Mouse (Mus musculus) embryonic facial prominence, embryonic 12.5 days (tissue): ENCODE data around the gene Syt3. TPM values are rescaled to one million over a fixed set of nuclear protein-coding genes. Genes with fewer than 3 reads are reported as not detected.

Source experiments
- ATAC-seq: fragments of 200-750 bp; cut with Nextera tagmentation; 2 replicates; pipeline ENCODE4 v1.8.0; 2017; ENCODE audit not compliant: insufficient number of reproducible peaks, insufficient read depth, low FRiP score, low TSS enrichment
- H3K27ac ChIP-seq: fragments of 300-500 bp; sonication (generic); 2 replicates; pipeline ENCODE4 v1.5.1; 2016; ENCODE audit warnings: mild to moderate bottlenecking
- H3K27me3 ChIP-seq: fragments of 300-500 bp; sonication (generic); 2 replicates; pipeline ENCODE4 v1.6.1; 2016; ENCODE audit warnings: mild to moderate bottlenecking, moderate library complexity
- H3K36me3 ChIP-seq: fragments of 300-500 bp; sonication (generic); 2 replicates; pipeline ENCODE4 v1.6.1; 2016; ENCODE audit warnings: mild to moderate bottlenecking
- H3K4me1 ChIP-seq: fragments of 300-500 bp; sonication (generic); 2 replicates; pipeline ENCODE4 v1.6.1; 2016
- H3K4me2 ChIP-seq: fragments of 300-500 bp; sonication (generic); replicated peaks from 2 replicates; pipeline ENCODE4 v1.6.1; 2016; ENCODE audit warnings: mild to moderate bottlenecking, moderate library complexity
- H3K4me3 ChIP-seq: fragments of 300-500 bp; sonication (generic); 2 replicates; pipeline ENCODE4 v1.5.1; 2016; ENCODE audit warnings: mild to moderate bottlenecking
- H3K9ac ChIP-seq: fragments of 300-500 bp; sonication (generic); 2 replicates; pipeline ENCODE4 v1.6.1; 2016; ENCODE audit warnings: mild to moderate bottlenecking, moderate library complexity
- H3K9me3 ChIP-seq: fragments of 300-500 bp; sonication (generic); 2 replicates; pipeline ENCODE4 v1.6.1; 2016; ENCODE audit warnings: mild to moderate bottlenecking, moderate library complexity
- WGBS: fragments of 180-500 bp; shearing (Covaris S2); methylation state at CpG from one replicate; pipeline ENCODE4 v1.1.7; 2016; 5-methylcytosine and 5-hydroxymethylcytosine counted together
- polyA plus RNA-seq: library from polyadenylated mRNA; unstranded; fragments of >200 nt; fragmentation: Nextera tagmentation; extraction: Ambion mirVana; gene quantifications from 2 replicates; pipeline ENCODE4 v1.2.1, GENCODE M21; 2016

Syt3 gene
- polyA plus RNA-seq, 1 experiment from 2014 or later, result 3.3 TPM

DNA sequence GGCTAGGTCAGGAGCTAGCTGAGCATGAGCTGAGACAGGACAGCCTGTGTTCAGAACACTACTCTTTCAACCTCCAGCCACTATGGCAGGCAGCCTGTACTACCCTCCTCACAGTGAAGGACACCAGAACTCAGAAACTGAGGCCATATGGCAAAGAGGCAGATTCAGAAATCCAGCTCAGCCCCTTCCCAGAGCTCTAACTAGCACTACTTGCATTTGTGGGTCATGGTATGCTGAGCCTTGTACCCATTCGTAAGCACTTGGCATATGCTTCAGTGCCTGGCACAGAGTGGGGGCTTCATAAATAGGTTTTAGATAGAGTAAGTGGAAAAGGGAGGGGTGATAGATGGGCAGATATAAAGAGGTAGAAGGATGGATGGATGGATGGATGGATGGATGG lies 56.6 kb downstream of the Syt3 start:
- Histone ChIP-seq H3K27me3 (peaks cover 74% of the 10 kb centered on the region), H3K4me2 (no peak overlapping the region), H3K4me1 (peaks cover 15% of the 10 kb centered on the region; the same call in 1 of the 2 replicates), H3K36me3 (no peaks in the 10 kb centered on the region), H3K4me3 (no peak overlapping the region), H3K9me3 (no peaks in the 10 kb centered on the region), H3K9ac (no peak overlapping the region), H3K27ac (no peak overlapping the region)
- ATAC-seq, result no peak
- 93% methylated on average over 1 of the region's 1 CpGs for WGBS

DNA sequence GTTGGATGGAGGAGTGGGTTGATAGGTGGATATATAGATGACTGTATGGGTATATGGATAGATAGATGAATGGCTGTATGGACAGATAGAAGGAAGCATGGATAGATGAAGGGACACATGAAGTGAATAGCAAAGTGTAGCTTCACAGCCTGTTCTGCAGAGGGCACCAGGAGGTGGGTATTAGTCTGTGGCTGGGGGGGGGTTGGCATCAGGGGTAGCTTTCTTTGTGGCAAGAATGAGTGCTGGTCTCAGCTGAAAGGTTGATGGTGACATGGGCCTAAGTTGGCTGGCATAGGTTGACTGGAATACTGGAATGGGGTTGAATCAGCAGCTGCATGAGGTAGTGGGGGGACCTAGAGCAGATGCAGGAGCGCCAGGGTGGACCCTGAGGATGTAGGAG lies 57.3 kb downstream of the Syt3 start:
- Histone ChIP-seq H3K4me2 (peak overlapping the region; percentile 66), H3K27me3 (peaks cover 81% of the 10 kb centered on the region), H3K4me3 (no peak overlapping the region), H3K9me3 (no peaks in the 10 kb centered on the region), H3K27ac (no peak overlapping the region), H3K9ac (peak overlapping the region; percentile 59; the same call in 1 of the 2 replicates), H3K4me1 (peaks cover 15% of the 10 kb centered on the region; the same call in 1 of the 2 replicates), H3K36me3 (no peaks in the 10 kb centered on the region)
- WGBS, result 7% methylated on average over 1 of the region's 1 CpGs
- ATAC-seq, result no peak

DNA sequence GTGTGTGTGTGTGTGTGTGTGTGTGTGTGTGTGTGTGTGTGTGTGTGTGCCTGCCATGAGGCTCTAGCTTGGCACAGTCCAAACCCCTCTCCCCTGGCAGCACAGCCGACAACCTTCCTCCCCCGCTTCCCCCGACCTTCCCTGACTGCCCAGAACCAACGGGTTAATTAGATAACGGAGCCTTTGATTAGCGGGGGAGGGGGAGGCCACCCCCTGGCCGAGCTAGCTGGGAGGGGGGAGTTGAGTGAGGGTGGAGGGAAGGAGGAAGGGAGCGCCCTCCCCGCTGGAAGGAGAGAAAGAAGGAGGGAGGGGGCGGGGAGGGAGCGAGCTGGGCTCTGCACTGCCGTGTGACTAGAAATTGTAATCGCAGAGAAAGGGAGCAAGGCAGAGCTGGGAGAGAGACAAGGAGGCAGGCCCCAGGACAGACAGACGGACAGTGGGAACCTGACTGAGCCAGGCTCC lies 57.8 kb downstream of the Syt3 start:
- 0 out of 2 replicates have a peak overlapping the region, but pooled peaks have one; percentile 37 for H3K27ac ChIP-seq
- H3K9me3 ChIP-seq, result no peaks in the 10 kb centered on the region
- no peaks in the 10 kb centered on the region for H3K36me3 ChIP-seq
- peaks cover 15% of the 10 kb centered on the region; the same call in 1 of the 2 replicates for H3K4me1 ChIP-seq
- peak overlapping the region; percentile 66 for H3K4me2 ChIP-seq
- peak overlapping the region; percentile 40 for H3K4me3 ChIP-seq
- peaks cover 86% of the 10 kb centered on the region for H3K27me3 ChIP-seq
- 0% methylated on average over 13 of the region's 14 CpGs for WGBS
- H3K9ac ChIP-seq, result peak overlapping the region; percentile 59
- no peak for ATAC-seq

DNA sequence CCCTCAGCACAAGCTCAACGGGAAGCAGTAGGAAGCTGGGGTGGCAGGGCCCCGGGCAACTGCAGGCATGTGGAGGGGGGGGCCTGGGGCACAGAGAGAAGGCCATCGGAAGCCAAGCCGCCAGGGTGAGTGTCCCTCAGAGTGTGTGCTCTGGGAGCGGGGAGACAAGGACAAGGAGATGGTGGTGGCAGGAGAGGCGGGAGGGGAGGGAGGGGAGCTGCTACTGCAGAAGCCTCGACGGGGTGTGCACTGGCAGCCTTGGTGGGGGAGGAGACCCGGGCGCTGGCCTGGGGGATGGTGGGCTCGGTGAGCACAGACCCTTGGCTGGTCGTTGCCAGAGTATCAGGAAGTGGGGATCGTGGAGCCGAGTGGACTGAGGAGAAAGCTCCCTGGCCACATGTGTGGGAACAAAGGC lies 58.5 kb downstream of the Syt3 start:
- Histone ChIP-seq H3K27ac (0 out of 2 replicates have a peak overlapping the region, but pooled peaks have one; percentile 37), H3K9me3 (no peaks in the 10 kb centered on the region)
- WGBS, result under 1% methylated on average over 14 of the region's 14 CpGs

DNA sequence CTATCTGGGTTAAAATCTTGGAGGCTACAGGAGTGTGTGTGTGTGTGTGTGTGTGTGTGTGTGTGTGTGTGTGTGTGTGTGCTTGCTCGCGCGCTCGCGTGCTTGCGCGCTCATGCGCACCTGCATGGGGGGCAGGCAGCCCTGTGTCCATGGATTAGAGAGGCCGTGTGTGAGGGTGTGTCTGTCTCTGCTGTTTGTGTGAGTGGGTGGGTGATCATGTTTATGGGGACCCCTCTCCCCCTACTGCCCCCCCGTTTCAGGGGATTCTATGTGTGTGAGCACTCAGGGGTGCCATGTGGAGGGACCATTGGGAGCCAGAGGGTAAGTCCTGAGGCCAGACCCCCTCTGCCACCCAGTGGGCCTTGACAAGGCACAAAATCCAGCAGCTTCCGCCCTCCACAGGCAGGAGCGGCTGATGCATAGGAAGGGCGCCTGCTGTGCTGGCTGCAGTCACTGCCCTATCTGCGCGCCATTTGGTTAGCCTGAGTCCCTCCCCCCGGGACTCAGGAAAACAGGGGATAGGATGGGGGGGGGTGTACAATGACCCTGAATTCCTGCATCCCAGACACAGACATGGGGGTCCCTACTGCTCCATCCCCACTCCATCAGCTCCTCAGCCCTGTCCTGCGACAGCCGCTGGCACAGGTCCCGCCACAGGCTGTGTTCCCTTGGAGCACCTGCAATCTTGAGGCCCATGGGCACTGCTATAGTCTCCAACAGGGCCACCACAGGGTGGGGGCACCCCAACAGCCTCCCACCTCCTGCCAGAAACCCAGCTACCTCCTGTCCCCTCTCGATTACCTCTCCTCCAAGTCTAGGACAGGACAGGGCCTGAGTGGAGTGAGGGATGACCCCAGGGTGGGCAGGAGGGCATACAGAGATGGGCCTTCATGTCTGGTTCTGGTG lies 59.6 kb downstream of the Syt3 start:
- H3K27me3 ChIP-seq, result peaks cover 76% of the 10 kb centered on the region
- no peaks in the 10 kb centered on the region for H3K36me3 ChIP-seq
- H3K4me3 ChIP-seq, result peak overlapping the region; percentile 40
- H3K9ac ChIP-seq, result peak overlapping the region; percentile 59
- H3K4me2 ChIP-seq, result peak overlapping the region; percentile 66
- ATAC-seq, result no peak
- no peak overlapping the region for H3K27ac ChIP-seq
- WGBS, result 14% methylated on average over 20 of the region's 20 CpGs
- no peaks in the 10 kb centered on the region for H3K9me3 ChIP-seq
- peaks cover 15% of the 10 kb centered on the region; the same call in 1 of the 2 replicates for H3K4me1 ChIP-seq

More for the DNA sequence above, 58.5 kb downstream of the Syt3 start:
- Histone ChIP-seq H3K27me3 (peaks cover 86% of the 10 kb centered on the region), H3K36me3 (no peaks in the 10 kb centered on the region), H3K4me3 (peak overlapping the region; percentile 40), H3K9ac (peak overlapping the region; percentile 59), H3K4me2 (peak overlapping the region; percentile 66), H3K4me1 (peaks cover 15% of the 10 kb centered on the region; the same call in 1 of the 2 replicates)
- peak; percentile 37; the same call in 1 of the 2 replicates for ATAC-seq

DNA sequence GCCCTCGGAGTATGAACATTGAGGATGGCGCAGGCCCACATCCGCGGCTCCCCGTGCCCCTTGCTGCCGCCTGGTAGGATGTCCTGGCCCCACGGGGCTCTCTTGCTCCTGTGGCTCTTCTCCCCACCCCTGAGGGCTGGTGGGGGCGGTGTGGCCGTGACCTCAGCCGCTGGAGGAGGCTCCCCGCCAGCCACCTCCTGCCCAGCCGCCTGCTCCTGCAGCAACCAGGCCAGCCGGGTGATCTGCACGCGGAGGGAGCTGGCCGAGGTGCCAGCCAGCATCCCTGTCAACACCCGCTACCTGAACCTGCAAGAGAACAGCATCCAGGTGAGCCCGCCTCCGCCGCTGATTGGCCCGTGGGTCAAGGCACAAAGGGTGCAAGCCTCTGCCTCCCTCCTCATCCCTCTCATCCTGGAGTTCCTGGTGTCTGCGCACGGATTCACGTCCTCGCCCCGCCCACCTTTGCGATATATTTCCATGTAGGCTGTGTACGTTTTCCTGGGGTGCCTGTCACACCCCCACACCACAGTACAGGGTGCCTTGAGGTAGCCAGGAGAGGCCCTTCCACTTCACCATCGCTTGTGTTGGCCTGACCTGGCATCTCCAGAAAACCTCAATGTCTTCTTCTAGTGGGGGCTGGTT lies 61.1 kb downstream of the Syt3 start:
- WGBS, result 16% methylated on average over 29 of the region's 29 CpGs
- H3K4me1 ChIP-seq, result peaks cover 15% of the 10 kb centered on the region; the same call in 1 of the 2 replicates
- no peak overlapping the region; the same call in 1 of the 2 replicates for H3K9ac ChIP-seq
- H3K36me3 ChIP-seq, result no peaks in the 10 kb centered on the region
- no peak overlapping the region for H3K4me2 ChIP-seq
- H3K27ac ChIP-seq, result no peak overlapping the region
- H3K9me3 ChIP-seq, result no peaks in the 10 kb centered on the region
- H3K27me3 ChIP-seq, result peaks cover 70% of the 10 kb centered on the region
- H3K4me3 ChIP-seq, result no peak overlapping the region
- ATAC-seq, result no peak

DNA sequence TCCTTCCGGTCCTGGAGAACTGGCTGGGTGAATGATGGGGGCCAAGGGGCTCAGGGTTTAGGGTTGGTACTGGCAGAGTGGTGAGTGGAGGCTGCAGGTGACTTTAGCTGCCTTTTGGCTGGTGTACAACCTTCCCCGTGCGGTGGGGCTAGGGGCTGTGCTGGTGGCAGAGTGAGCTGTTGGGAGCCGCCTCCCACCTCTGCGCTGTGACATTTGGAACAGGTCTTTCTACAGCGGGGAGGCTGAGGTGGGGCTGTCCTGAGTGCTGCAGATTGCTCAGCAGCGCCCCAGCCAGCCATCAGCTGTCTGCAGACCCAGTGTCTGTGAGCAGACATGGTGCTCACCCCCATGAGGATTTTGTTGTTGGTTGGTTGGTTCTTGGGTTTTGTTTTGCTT lies 61.6 kb downstream of the Syt3 start:
- Histone ChIP-seq H3K36me3 (no peaks in the 10 kb centered on the region), H3K4me2 (no peak overlapping the region), H3K27me3 (peaks cover 65% of the 10 kb centered on the region), H3K27ac (no peak overlapping the region), H3K9me3 (no peaks in the 10 kb centered on the region), H3K4me1 (peaks cover 15% of the 10 kb centered on the region; the same call in 1 of the 2 replicates), H3K9ac (peak overlapping the region; percentile 15; the same call in 1 of the 2 replicates), H3K4me3 (no peak overlapping the region)
- ATAC-seq, result no peak
- WGBS, result 30% methylated on average over 7 of the region's 7 CpGs

DNA sequence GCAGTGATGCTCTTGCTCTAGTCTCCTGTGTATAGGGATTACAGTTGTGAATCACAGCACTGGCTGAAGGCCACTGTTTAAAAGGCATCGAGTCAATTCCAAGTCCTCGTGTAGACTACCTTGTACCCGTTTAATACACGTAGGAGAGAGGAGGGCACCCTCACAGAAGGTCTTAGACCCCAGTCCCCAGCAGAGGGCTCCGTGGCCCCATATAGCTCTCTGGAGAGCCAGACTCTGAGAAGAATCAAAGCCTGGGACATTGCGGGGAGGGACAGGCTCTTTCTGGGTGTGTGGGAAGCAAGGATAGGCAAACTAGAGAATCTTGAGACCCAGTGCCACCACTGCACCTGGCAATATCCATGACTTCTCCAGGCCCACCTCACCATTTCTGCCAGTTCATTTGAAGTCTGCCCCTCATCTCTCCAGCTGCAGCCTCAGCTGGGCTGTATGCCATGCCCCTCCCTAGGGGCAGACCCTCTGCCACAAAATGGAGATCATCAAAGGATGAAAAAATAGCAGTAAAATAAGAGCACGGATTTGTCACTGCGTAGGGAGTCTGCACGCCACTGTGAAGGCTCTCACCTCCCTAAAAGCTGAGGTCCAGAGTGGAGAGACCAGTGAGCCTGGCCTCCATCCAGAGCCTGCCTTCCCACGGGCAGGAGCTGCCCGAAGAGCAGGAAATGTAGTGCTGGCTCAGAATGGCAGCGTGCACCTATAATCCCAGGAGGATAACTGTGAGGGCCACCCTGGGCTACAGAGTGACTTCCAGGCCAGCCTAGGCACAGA lies 62.4 kb downstream of the Syt3 start:
- Histone ChIP-seq H3K4me2 (no peak overlapping the region), H3K4me3 (no peak overlapping the region), H3K27ac (no peak overlapping the region), H3K9ac (no peak overlapping the region), H3K27me3 (peaks cover 57% of the 10 kb centered on the region), H3K36me3 (no peaks in the 10 kb centered on the region), H3K9me3 (no peaks in the 10 kb centered on the region), H3K4me1 (peaks cover 15% of the 10 kb centered on the region; the same call in 1 of the 2 replicates)
- WGBS, result 59% methylated on average over 12 of the region's 12 CpGs
- ATAC-seq, result no peak

Other genes with a start within 250 kb of the Syt3 start
- not detected in 2 replicates for gene Klk1b16, start 247.3 kb upstream of the Syt3 start, polyA plus RNA-seq
- gene Klk1b24, start 195.9 kb upstream of the Syt3 start, polyA plus RNA-seq, result not detected in 2 replicates
- not detected in 2 replicates for gene Klk1b3, start 185.9 kb upstream of the Syt3 start, polyA plus RNA-seq
- not detected in 2 replicates for gene Klk1b4, start 176.7 kb upstream of the Syt3 start, polyA plus RNA-seq
- gene Klk1b5, start 168.2 kb upstream of the Syt3 start, polyA plus RNA-seq, result not detected in 2 replicates
- gene Klk1, start 158.7 kb upstream of the Syt3 start, polyA plus RNA-seq, result not detected in 2 replicates
- 0.15 TPM in 1 of 2 replicates, not detected in the other for gene Gm36864, start 147.9 kb upstream of the Syt3 start, polyA plus RNA-seq
- gene 1700028J19Rik, start 137.4 kb upstream of the Syt3 start, polyA plus RNA-seq, result 0.58 and 0.84 TPM in 2 replicates
- gene 2410002F23Rik, start 137.4 kb upstream of the Syt3 start, polyA plus RNA-seq, result 208 and 212 TPM in 2 replicates
- 0.10 TPM in 1 of 2 replicates, not detected in the other for gene Acp4, start 126.7 kb upstream of the Syt3 start, polyA plus RNA-seq
- gene Gm15517, start 122.7 kb upstream of the Syt3 start, polyA plus RNA-seq, result not detected in 2 replicates
- 1.9 and 2.3 TPM in 2 replicates for gene Clec11a, start 77.2 kb upstream of the Syt3 start, polyA plus RNA-seq
- 2.4 and 3.8 TPM in 2 replicates for gene Shank1, start 73.8 kb upstream of the Syt3 start, polyA plus RNA-seq
- gene 1700008O03Rik, start 1.7 kb downstream of the Syt3 start, polyA plus RNA-seq, result 0.86 and 1.1 TPM in 2 replicates
- 2.3 and 2.6 TPM in 2 replicates for gene Lrrc4b, start 44.9 kb downstream of the Syt3 start, polyA plus RNA-seq
- gene Aspdh, start 81.3 kb downstream of the Syt3 start, polyA plus RNA-seq, result 0.42 and 0.71 TPM in 2 replicates
- 80.4 and 85.6 TPM in 2 replicates for gene Josd2, start 83.9 kb downstream of the Syt3 start, polyA plus RNA-seq
- 121 and 124 TPM in 2 replicates for gene Emc10, start 112.4 kb downstream of the Syt3 start, polyA plus RNA-seq
- gene Fam71e1, start 112.5 kb downstream of the Syt3 start, polyA plus RNA-seq, result 20.2 and 22.5 TPM in 2 replicates
- gene Mybpc2, start 140.6 kb downstream of the Syt3 start, polyA plus RNA-seq, result 0.06 TPM in 2 replicates
- 0.10 TPM in 1 of 2 replicates, not detected in the other for gene Spib, start 148.0 kb downstream of the Syt3 start, polyA plus RNA-seq
- 125 and 130 TPM in 2 replicates for gene Pold1, start 164.7 kb downstream of the Syt3 start, polyA plus RNA-seq
- 68.1 and 68.6 TPM in 2 replicates for gene Nr1h2, start 169.8 kb downstream of the Syt3 start, polyA plus RNA-seq
- gene Napsa, start 188.3 kb downstream of the Syt3 start, polyA plus RNA-seq, result 1.1 and 1.3 TPM in 2 replicates
- 0.70 and 0.79 TPM in 2 replicates for gene Kcnc3, start 206.6 kb downstream of the Syt3 start, polyA plus RNA-seq